Mouse (Mus musculus): ENCODE data around the gene B4galt3.
"Not testable (repeated sequence)": the region's sequence is repeated elsewhere in the genome, so short reads cannot be mapped to it uniquely, and the experiment has no call there.

The B4galt3 gene

GRCm38 (mm10) chr1:171240911-171241310 is 29.2 kb upstream of the B4galt3 start:
- no peak for DNase-seq (ENCODE audit: low spot score in 2 of 2)

- DNase-seq (ENCODE audit: low spot score in 2 of 2): not testable (repeated sequence)
These were observed 28.2 kb upstream of the B4galt3 start for GRCm38 (mm10) chr1:171241952-171242351.

- no peak for DNase-seq (ENCODE audit: low spot score in 2 of 2)
These were observed 24.8 kb upstream of the B4galt3 start for GRCm38 (mm10) chr1:171245353-171245752.

- DNase-seq (ENCODE audit: low spot score in 2 of 2): peak; percentile 97
These were observed 23.2 kb upstream of the B4galt3 start for GRCm38 (mm10) chr1:171246709-171247452.

- DNase-seq (ENCODE audit: low spot score in 2 of 2): no peak
These were observed 22.7 kb upstream of the B4galt3 start for GRCm38 (mm10) chr1:171247453-171247841.

- no peak for DNase-seq (ENCODE audit: low spot score in 2 of 2)
These were observed 22.2 kb upstream of the B4galt3 start for GRCm38 (mm10) chr1:171247916-171248315.

GRCm38 (mm10) chr1:171248386-171249226 is 21.5 kb upstream of the B4galt3 start:
- no peak for DNase-seq (ENCODE audit: low spot score in 2 of 2)

GRCm38 (mm10) chr1:171249913-171250600 is 20.1 kb upstream of the B4galt3 start, which contains the start of gene Adamts4:
Adamts4 (plus strand) TSS chr1:171250421.
- DNase-seq (ENCODE audit: low spot score in 2 of 2): peak in 1 of 2 experiments; percentile 53

- DNase-seq (ENCODE audit: low spot score in 2 of 2): no peak
These were observed 19.2 kb upstream of the B4galt3 start, which contains the start of gene Ndufs2 for GRCm38 (mm10) chr1:171250680-171251593. Ndufs2 (minus strand) TSS chr1:171251388.

GRCm38 (mm10) chr1:171251594-171252324 is 18.4 kb upstream of the B4galt3 start:
- DNase-seq (ENCODE audit: low spot score in 2 of 2): no peak

- DNase-seq (ENCODE audit: low spot score in 2 of 2): no peak
These were observed 17.7 kb upstream of the B4galt3 start for GRCm38 (mm10) chr1:171252415-171252814.

GRCm38 (mm10) chr1:171256095-171256818 is 13.9 kb upstream of the B4galt3 start:
- DNase-seq (ENCODE audit: low spot score in 2 of 2): no peak

GRCm38 (mm10) chr1:171256937-171257548 is 13.1 kb upstream of the B4galt3 start:
- peak in 1 of 2 experiments; percentile 47 for DNase-seq (ENCODE audit: low spot score in 2 of 2)

GRCm38 (mm10) chr1:171257781-171258180 is 12.3 kb upstream of the B4galt3 start:
- DNase-seq (ENCODE audit: low spot score in 2 of 2): no peak

- no peak for DNase-seq (ENCODE audit: low spot score in 2 of 2)
These were observed 11.2 kb upstream of the B4galt3 start for GRCm38 (mm10) chr1:171258921-171259320.

GRCm38 (mm10) chr1:171260316-171260715 is 9.8 kb upstream of the B4galt3 start:
- DNase-seq (ENCODE audit: low spot score in 2 of 2): no peak

GRCm38 (mm10) chr1:171262594-171263130 is 7.5 kb upstream of the B4galt3 start:
- peak; percentile 75 to 84 for DNase-seq (ENCODE audit: low spot score in 2 of 2)

GRCm38 (mm10) chr1:171263185-171263611 is 6.9 kb upstream of the B4galt3 start:
- peak in 1 of 2 experiments; percentile 82 for DNase-seq (ENCODE audit: low spot score in 2 of 2)

All from frontal cortex, postnatal 10 days (tissue).